Mouse (Mus musculus): ENCODE results near the gene Wdr70. TPM values are rescaled to one million over a fixed set of nuclear protein-coding genes. Genes with fewer than 3 reads are reported as not detected.

The Wdr70 gene
- polyA plus RNA-seq, 1 experiment: 47.6 TPM

DNA sequence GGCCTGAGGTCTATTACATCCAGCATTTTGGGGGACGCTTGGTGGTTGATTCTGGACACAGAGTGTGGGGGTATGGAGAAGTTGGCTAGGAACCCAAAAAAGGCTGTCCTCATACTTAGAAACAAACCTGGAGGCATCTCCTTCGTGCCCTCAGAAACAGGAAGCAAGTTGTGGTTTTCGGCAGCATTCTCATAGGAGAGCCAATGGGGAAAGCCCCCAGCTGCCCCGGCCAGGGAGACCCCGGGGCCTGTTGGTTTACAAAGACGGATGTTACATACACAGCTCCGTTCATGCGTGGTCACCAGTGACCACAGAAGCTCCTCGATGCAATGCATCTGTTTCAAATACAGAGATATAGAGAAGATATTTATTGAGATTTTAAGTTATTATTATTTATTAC, 263.6 kb downstream of the Wdr70 start:
- Histone ChIP-seq H3K36me3 (ENCODE audit: control insufficient read depth, insufficient read depth) (peaks cover 21% of the 10 kb centered on the region), H3K79me3 (ENCODE audit: low read depth) (no peaks in the 10 kb centered on the region), H3K27me3 (ENCODE audit: control insufficient read depth, insufficient read depth, insufficient read length) (no peaks in the 10 kb centered on the region), H3K4me3 (ENCODE audit: insufficient read depth, poor library complexity, severe bottlenecking) (no peak overlapping the region), H3K79me2 (ENCODE audit: control insufficient read depth, insufficient read depth) (no peaks in the 10 kb centered on the region), H3ac (ENCODE audit: control insufficient read depth, insufficient read length, low read depth) (no peak overlapping the region)
- TF ChIP-seq CEBPB (IDR thresholded peaks at IDR 0.05; ENCODE audit: low read depth) (no peak), MAX (IDR thresholded peaks at IDR 0.05) (no peak), MYOD1 (IDR thresholded peaks at IDR 0.05; ENCODE audit: control insufficient read depth, insufficient read length, low read depth) (no peak)

DNA sequence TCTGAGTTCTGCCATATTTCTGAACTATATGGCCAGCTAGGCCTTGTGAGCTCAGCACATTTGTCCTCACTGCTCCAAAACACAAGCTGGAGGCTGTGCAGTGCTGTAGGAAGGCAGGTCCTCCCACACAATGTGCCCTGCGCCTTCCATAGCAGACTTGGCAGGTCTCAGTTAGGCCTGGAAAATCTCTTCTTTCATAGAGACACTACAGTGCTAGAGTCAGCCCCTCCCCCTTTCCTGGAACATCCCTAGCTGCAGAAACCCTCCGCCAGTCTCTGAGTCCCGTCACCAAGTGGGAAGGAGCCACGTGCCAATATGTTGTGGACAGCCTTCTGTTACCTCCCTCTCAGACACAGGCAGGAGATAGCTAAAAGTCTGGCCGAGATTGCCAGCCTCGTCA, 273.5 kb downstream of the Wdr70 start:
- H3K36me3 ChIP-seq (ENCODE audit: control insufficient read depth, insufficient read depth): peaks cover 7% of the 10 kb centered on the region
- no peak for TF ChIP-seq CEBPB (IDR thresholded peaks at IDR 0.05; ENCODE audit: low read depth)
- no peak for TF ChIP-seq MYOG (IDR thresholded peaks at IDR 0.05; ENCODE audit: control insufficient read depth, extremely low read depth, insufficient read length)
- no peak for TF ChIP-seq MAX (IDR thresholded peaks at IDR 0.05)
- no peak for TF ChIP-seq CTCF (IDR thresholded peaks at IDR 0.05; ENCODE audit: control insufficient read depth, insufficient read depth, insufficient read length)
- TF ChIP-seq USF1 (IDR thresholded peaks at IDR 0.05; ENCODE audit: low read depth): no peak
- TF ChIP-seq MYOD1 (IDR thresholded peaks at IDR 0.05; ENCODE audit: control insufficient read depth, insufficient read length, low read depth): no peak
- no peak for TF ChIP-seq FOSL1 (IDR thresholded peaks at IDR 0.05; ENCODE audit: insufficient read depth, low read length, poor library complexity, severe bottlenecking)
- H3K27me3 ChIP-seq (ENCODE audit: control insufficient read depth, insufficient read depth, insufficient read length): no peaks in the 10 kb centered on the region
- H3K4me3 ChIP-seq (ENCODE audit: insufficient read depth, poor library complexity, severe bottlenecking): no peak overlapping the region
- no peak overlapping the region for H3ac ChIP-seq (ENCODE audit: control insufficient read depth, insufficient read length, low read depth)
- H3K79me3 ChIP-seq (ENCODE audit: low read depth): no peaks in the 10 kb centered on the region
- no peaks in the 10 kb centered on the region for H3K79me2 ChIP-seq (ENCODE audit: control insufficient read depth, insufficient read depth)

DNA sequence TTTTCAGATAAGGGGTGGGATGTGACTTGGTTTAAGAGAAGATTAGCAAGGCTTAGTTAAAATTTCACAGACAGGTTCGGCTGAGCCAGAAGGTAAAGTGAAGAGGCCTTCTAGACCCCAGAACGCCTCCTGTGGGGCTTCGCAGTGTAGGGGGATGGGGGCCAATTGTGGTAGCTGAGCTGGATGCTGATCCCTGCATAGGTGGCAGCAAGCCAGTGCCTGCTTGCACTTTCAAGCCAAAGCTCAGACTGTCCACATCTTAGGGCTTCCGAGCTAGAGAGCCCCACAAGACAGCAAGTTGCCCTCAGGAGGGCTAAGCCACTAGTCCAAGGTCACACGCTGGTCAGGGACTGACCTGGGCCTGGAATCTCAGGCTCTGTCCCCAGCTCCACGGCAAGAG, 275.1 kb downstream of the Wdr70 start:
- no peak overlapping the region for H3ac ChIP-seq (ENCODE audit: control insufficient read depth, insufficient read length, low read depth)
- no peaks in the 10 kb centered on the region for H3K79me3 ChIP-seq (ENCODE audit: low read depth)
- H3K79me2 ChIP-seq (ENCODE audit: control insufficient read depth, insufficient read depth): no peaks in the 10 kb centered on the region
- no peak overlapping the region for H3K4me3 ChIP-seq (ENCODE audit: insufficient read depth, poor library complexity, severe bottlenecking)
- H3K36me3 ChIP-seq (ENCODE audit: control insufficient read depth, insufficient read depth): peaks cover 7% of the 10 kb centered on the region
- TF ChIP-seq CEBPB (IDR thresholded peaks at IDR 0.05; ENCODE audit: low read depth) (no peak), CTCF (IDR thresholded peaks at IDR 0.05; ENCODE audit: control insufficient read depth, insufficient read depth, insufficient read length) (no peak), MAX (IDR thresholded peaks at IDR 0.05) (no peak), MYOD1 (IDR thresholded peaks at IDR 0.05; ENCODE audit: control insufficient read depth, insufficient read length, low read depth) (no peak), MYOG (IDR thresholded peaks at IDR 0.05; ENCODE audit: control insufficient read depth, extremely low read depth, insufficient read length) (no peak), FOSL1 (IDR thresholded peaks at IDR 0.05; ENCODE audit: insufficient read depth, low read length, poor library complexity, severe bottlenecking) (no peak), USF1 (IDR thresholded peaks at IDR 0.05; ENCODE audit: low read depth) (no peak)
- H3K27me3 ChIP-seq (ENCODE audit: control insufficient read depth, insufficient read depth, insufficient read length): no peaks in the 10 kb centered on the region

Small RNA genes lying within 50 kb of the gene (microRNA-seq; reads per million reads assigned to microRNA genes)
- not detected for gene Gm27529 (ENCODE audit: borderline microRNAs expressed)

Other genes with a start within 250 kb of the Wdr70 start
- gene Nup155, start 10.1 kb upstream of the Wdr70 start, polyA plus RNA-seq (2012; fragmentation: generic; extraction: Trizol): 19.5 TPM
- 7.1 TPM for gene Cplane1, start 69.9 kb upstream of the Wdr70 start, polyA plus RNA-seq (2012; fragmentation: generic; extraction: Trizol)